Mouse (Mus musculus): ENCODE data around the gene 4931406C07Rik. TPM values are rescaled to one million over a fixed set of nuclear protein-coding genes. Genes with fewer than 3 reads are reported as not detected.

The 4931406C07Rik gene
- 343 TPM for polyA plus RNA-seq (2014; fragmentation: Illumina TruSeq; extraction: RNeasy Lipid Tissue Mini Kit (QIAGEN cat#74804); ENCODE audit: low read depth, low replicate concordance)

DNA sequence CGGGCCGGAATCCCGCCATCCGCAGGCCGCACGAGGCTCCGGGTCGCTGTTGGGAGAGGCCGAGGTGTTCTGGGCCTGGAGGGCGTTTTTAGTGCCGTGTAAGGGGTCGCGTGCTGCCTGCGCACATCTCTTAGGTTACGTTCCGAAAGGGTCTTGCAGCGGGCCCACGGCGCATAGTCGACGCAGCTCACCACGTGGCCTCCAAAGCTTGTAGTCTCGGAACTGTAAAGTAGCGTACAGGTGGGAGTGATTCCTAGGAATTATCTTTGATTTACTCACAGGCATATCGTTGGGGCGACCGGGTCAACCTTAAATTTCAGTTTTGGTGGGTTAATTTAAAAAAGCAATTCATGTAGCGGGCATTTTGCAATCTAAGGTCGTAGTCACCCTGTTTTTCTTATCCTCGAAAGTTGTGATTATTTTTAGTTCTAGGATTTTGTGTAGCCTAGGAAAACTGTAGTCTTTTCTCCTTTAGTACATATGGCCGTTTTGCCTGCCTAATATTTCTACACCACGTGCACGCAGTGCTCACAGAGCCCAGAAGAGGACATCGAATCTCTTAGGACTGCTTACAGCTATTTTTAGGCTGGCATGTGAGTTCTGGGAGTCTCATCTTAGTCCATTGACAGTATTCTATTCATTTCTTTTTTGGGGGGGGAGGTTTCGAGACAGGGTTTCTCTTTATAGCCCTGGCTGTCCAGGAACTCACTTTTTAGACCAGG, at the start of gene 4931406C07Rik:
4931406C07Rik (minus strand) TSS at position 51 of the 722 bp plus-strand sequence.

DNA sequence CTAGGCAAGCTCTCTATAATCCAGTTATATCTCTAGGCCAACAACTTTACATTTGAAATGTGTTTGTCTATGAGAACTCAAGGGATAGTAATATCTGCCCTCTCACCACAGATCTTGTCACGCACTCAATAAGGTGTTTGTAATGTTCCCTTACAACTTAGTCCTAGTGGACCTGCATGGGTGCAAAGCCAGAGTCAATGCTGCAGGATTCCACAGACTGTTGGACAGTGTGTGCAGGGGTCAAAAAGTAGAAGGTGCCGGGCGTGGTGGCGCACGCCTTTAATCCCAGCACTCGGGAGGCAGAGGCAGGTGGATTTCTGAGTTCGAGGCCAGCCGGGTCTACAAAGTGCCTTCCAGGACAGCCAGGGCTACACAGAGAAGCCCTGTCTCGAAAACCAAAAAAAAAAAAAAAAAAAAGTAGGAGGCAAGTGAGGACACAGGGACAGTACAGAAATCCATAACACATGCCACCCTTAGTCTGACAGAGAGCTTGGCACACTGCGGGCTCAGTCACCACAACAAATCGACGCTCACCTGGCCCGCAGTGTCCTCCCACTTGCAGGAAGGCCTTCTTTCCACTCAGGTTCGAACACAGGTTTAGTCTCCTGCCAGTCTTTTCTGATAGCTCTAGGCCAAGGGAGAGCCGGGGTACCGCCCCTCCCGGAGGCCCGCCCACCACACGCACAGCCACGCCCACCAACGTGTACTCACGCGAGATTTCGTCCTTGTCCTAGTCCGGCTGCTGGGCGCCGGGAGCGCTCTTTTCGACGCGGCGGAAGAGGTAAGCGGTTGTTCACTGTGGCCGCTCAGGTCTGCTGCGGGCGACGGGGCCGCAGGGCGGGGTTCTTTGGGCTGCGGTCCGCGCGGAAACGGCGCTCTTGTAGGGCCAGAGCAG, 498 bp downstream of the 4931406C07Rik start, which contains the start of gene Taf1d:
Taf1d (plus strand) TSS at position 712 of the 895 bp plus-strand sequence.

DNA sequence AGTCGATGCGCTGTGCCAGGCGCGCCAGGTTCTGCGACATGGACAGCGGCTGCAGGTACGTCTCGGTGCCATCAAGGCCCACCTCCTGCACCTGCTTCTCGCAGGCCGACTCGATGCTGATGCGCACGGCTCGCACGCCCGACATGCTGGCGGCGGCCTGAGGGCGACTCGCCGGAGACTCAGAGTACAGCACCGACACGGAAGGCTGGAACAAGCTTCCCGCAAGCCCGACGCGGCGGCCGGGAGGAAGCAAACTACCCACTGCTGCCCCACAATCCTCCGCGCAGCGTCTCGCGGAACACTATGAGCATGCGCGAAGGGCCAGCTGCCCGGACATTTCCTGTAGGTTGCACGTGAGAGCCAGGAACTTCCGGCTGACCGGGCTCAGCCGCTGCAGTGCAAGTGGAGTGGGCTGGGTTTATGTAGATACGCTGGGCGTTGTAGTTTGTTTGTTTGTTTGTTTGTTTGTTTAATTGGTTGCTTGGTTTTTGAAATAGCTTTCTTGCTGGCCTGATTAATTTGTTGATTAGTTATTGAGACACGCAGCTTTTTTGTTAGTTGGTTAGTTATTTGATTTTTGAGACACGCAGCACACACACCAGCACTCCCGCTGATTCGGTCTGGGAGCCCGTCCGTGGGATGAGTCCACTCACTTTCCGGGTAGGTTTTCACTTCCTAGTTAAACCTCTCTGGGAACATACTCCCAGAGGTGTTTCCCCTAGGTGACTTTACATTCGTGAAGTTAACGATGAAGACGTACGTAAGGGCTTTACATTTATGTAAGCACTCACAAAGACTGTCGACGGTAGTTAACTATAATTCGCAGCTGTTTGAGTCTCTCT, 26.4 kb downstream of the 4931406C07Rik start, which contains the start of gene Med17:
Med17 (minus strand) TSS at position 283 of the 842 bp plus-strand sequence.

DNA sequence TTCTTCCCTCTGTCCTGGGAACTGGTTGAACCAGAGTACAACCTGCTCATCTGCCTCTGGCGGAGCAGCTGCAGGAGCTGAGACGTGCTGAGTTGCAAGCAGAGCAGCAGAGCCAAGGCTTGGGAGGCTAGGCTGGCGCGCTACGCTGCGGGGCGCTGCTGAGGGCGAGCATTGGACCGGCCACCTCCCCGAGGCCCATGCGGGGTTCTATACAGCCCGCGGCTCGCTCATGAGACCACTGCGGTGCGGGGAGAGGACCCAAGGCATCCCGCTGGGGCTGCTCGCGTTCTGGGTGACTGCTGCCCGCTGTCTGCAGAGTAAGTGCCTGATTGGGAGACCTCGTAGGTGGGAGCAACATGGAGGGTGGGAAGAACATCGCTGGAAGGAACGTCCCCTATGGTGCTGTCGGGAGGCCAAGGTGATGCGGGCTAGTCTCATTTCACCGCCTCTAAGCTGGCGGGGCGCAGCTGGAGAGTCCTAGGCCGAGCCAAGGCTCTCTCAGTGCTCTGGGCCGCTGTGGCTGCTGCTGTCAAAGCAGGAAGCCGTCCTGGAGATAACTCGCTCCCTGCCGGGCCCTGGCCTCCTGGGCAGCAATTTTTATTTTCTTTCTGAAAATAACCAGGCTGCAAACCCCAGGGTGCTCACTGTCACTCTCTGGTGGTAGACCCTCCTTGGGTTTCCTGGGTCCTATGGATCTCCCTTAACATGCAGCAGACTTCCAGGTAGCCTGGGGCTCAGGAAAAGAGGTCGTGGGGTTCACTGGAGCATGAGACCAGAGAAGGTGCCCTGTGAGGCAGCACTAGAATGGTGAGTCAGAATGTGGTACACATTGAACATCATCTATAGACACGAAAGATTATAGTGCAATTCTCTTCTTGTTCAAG, 67.0 kb downstream of the 4931406C07Rik start, which contains the start of gene Vstm5:
Vstm5 (plus strand) TSS at position 4 of the 884 bp plus-strand sequence.

Other genes starting within 250 kb of the 4931406C07Rik start
- not detected for gene Hephl1, start 194.3 kb downstream of the 4931406C07Rik start, polyA plus RNA-seq (2014; fragmentation: Illumina TruSeq; extraction: RNeasy Lipid Tissue Mini Kit (QIAGEN cat#74804); ENCODE audit: low read depth, low replicate concordance)
- 8.5 TPM for gene Vstm5, start 67.4 kb downstream of the 4931406C07Rik start, polyA plus RNA-seq (2014; fragmentation: Illumina TruSeq; extraction: RNeasy Lipid Tissue Mini Kit (QIAGEN cat#74804); ENCODE audit: low read depth, low replicate concordance)
- 49.2 TPM for gene Med17, start 26.5 kb downstream of the 4931406C07Rik start, polyA plus RNA-seq (2014; fragmentation: Illumina TruSeq; extraction: RNeasy Lipid Tissue Mini Kit (QIAGEN cat#74804); ENCODE audit: low read depth, low replicate concordance)
- 342 TPM for gene Taf1d, start 234 bp downstream of the 4931406C07Rik start, polyA plus RNA-seq (2014; fragmentation: Illumina TruSeq; extraction: RNeasy Lipid Tissue Mini Kit (QIAGEN cat#74804); ENCODE audit: low read depth, low replicate concordance)
- 38.7 TPM for gene Cep295, start 51.3 kb upstream of the 4931406C07Rik start, polyA plus RNA-seq (2014; fragmentation: Illumina TruSeq; extraction: RNeasy Lipid Tissue Mini Kit (QIAGEN cat#74804); ENCODE audit: low read depth, low replicate concordance)
- 6.3 TPM for gene Smco4, start 187.0 kb upstream of the 4931406C07Rik start, polyA plus RNA-seq (2014; fragmentation: Illumina TruSeq; extraction: RNeasy Lipid Tissue Mini Kit (QIAGEN cat#74804); ENCODE audit: low read depth, low replicate concordance)